ENCODE assay signal across 15 mouse cellular contexts in genomic region chr6:100613593-100614267, GRCm38 (mm10). TPM values are rescaled to one million over a fixed set of nuclear protein-coding genes. Genes with fewer than 3 reads are reported as not detected.
DNase-seq lines count a peak whose midpoint lies in the region; ATAC-seq lines count a peak whose summit lies in the region.
"Had no signal": no experiment of that assay in that cellular context is flagged by ENCODE, and none has a peak within 500 bp of the region (broad histone marks: within the 10 kb centered on the region; RNA-seq: fewer than 3 reads in every experiment).

No protein-coding gene starts in this region.

- no peak overlapping the region for H3K4me3 ChIP-seq in forebrain, embryonic 14.5 days (ENCODE audit: low read depth, low read length)
- H3K4me3 ChIP-seq in forebrain, embryonic 11.5 days (ENCODE audit: low read depth, low read length): no peak overlapping the region
- no peak overlapping the region for H3K4me3 ChIP-seq in neural tube, embryonic 15.5 days (replicated peaks)
- H3K4me3 ChIP-seq: limb, embryonic 12.5 days had no signal

- peak; percentile 37 for DNase-seq in forebrain, embryonic 14.5 days (ENCODE audit: low spot score)
- no peak for DNase-seq in forebrain, embryonic 11.5 days (ENCODE audit: low spot score)
- DNase-seq in neural tube, embryonic 10.5 days (ENCODE audit: extremely low spot score, low spot score): peak; percentile 27
- peak; percentile 24 for DNase-seq in lung, postnatal 10 days
- no peak for DNase-seq in right cerebral cortex, postnatal 10 days (ENCODE audit: low spot score in 2 of 2)
- no peak for DNase-seq in gastrocnemius, postnatal 25 days
- DNase-seq: adrenal gland, adult 2 months; B cell, adult 2 months; gastrocnemius, postnatal 14 days; kidney, adult 8-10 months; layer of hippocampus, postnatal 36 days; liver, postnatal 0 days had no signal

- H3K27me3 ChIP-seq in forebrain, embryonic 14.5 days (replicated peaks; ENCODE audit: control insufficient read depth, insufficient read depth, low read length): no peaks in the 10 kb centered on the region
- H3K27me3 ChIP-seq in forebrain, embryonic 11.5 days (ENCODE audit: control insufficient read depth, insufficient read depth, low read length): no peaks in the 10 kb centered on the region
- H3K27me3 ChIP-seq in neural tube, embryonic 15.5 days (replicated peaks): no peaks in the 10 kb centered on the region
- H3K27me3 ChIP-seq: limb, embryonic 12.5 days had no signal

- peak; percentile 46 for ATAC-seq in forebrain, embryonic 14.5 days
- no peak for ATAC-seq in forebrain, embryonic 11.5 days (replicated peaks; ENCODE audit: low FRiP score)
- no peak for ATAC-seq in neural tube, embryonic 15.5 days (ENCODE audit: low FRiP score)
- no peak for ATAC-seq in CD4-positive, CD25-positive, alpha-beta regulatory T cell, adult 4 months
- ATAC-seq: liver, postnatal 0 days had no signal

- 50% methylated on average over 6 of the region's 6 CpGs for WGBS in forebrain, embryonic 14.5 days
- WGBS in forebrain, embryonic 11.5 days: 68% methylated on average over 6 of the region's 6 CpGs
- WGBS in neural tube, embryonic 15.5 days: 32% methylated on average over 6 of the region's 6 CpGs

- H3K36me3 ChIP-seq in forebrain, embryonic 14.5 days (ENCODE audit: control insufficient read depth, insufficient read depth, low read length): no peaks in the 10 kb centered on the region
- H3K36me3 ChIP-seq in forebrain, embryonic 11.5 days (ENCODE audit: control insufficient read depth, insufficient read depth, low read length): no peaks in the 10 kb centered on the region
- no peaks in the 10 kb centered on the region for H3K36me3 ChIP-seq in neural tube, embryonic 15.5 days

- no peak overlapping the region for H3K27ac ChIP-seq in forebrain, embryonic 14.5 days (ENCODE audit: low read depth, low read length)
- no peak overlapping the region for H3K27ac ChIP-seq in forebrain, embryonic 11.5 days (ENCODE audit: low read depth, low read length)
- H3K27ac ChIP-seq in neural tube, embryonic 15.5 days (replicated peaks): no peak overlapping the region
- H3K27ac ChIP-seq: limb, embryonic 12.5 days had no signal

- H3K9ac ChIP-seq in forebrain, embryonic 14.5 days (ENCODE audit: low read length): no peak overlapping the region
- H3K9ac ChIP-seq in forebrain, embryonic 11.5 days (ENCODE audit: low read length): no peak overlapping the region
- H3K9ac ChIP-seq in neural tube, embryonic 15.5 days (replicated peaks): no peak overlapping the region
- H3K9ac ChIP-seq: limb, embryonic 12.5 days; liver, postnatal 0 days had no signal

- H3K4me2 ChIP-seq in forebrain, embryonic 14.5 days (ENCODE audit: low read length): no peak overlapping the region
- no peak overlapping the region for H3K4me2 ChIP-seq in forebrain, embryonic 11.5 days (ENCODE audit: low read depth, low read length, severe bottlenecking)
- H3K4me2 ChIP-seq in neural tube, embryonic 15.5 days: no peak overlapping the region
- H3K4me2 ChIP-seq: limb, embryonic 12.5 days had no signal

- H3K4me1 ChIP-seq in forebrain, embryonic 14.5 days (ENCODE audit: control insufficient read depth, insufficient read depth, low read length): peaks cover 6% of the 10 kb centered on the region; the same call in 1 of the 2 replicates
- no peaks in the 10 kb centered on the region for H3K4me1 ChIP-seq in forebrain, embryonic 11.5 days (replicated peaks; ENCODE audit: control insufficient read depth, insufficient read depth, low read length)
- H3K4me1 ChIP-seq in neural tube, embryonic 15.5 days: peaks cover 7% of the 10 kb centered on the region

- H3K9me3 ChIP-seq in forebrain, embryonic 14.5 days (replicated peaks; ENCODE audit: control insufficient read depth, low read length): no peaks in the 10 kb centered on the region
- no peaks in the 10 kb centered on the region for H3K9me3 ChIP-seq in forebrain, embryonic 11.5 days (ENCODE audit: control insufficient read depth, low read length)
- no peaks in the 10 kb centered on the region for H3K9me3 ChIP-seq in neural tube, embryonic 15.5 days (replicated peaks)
- H3K9me3 ChIP-seq: limb, embryonic 12.5 days had no signal

RNA-seq across cellular contexts. Expression of gene Shq1, which starts 57.2 kb away (rescaled TPM):
- polyA plus RNA-seq in forebrain, embryonic 14.5 days (2014; fragmentation: Nextera tagmentation; extraction: Ambion mirVana): 13.1 and 14.2 TPM in 2 replicates
- polyA plus RNA-seq in forebrain, embryonic 11.5 days (2014; fragmentation: Nextera tagmentation; extraction: Ambion mirVana): 17.6 and 19.2 TPM in 2 replicates
- polyA plus RNA-seq in neural tube, embryonic 15.5 days (2015; fragmentation: Nextera tagmentation; extraction: Ambion mirVana): 8.9 and 11.0 TPM in 2 replicates
- total RNA-seq in gastrocnemius, postnatal 25 days (2021): 1 to 10 TPM; 1.7 to 1.9 TPM
- 10 to 100 TPM; 10.0 to 11.7 TPM for polyA plus RNA-seq in CD4-positive, CD25-positive, alpha-beta regulatory T cell, adult 4 months (2017; shearing (Covaris generic))

Comparison
In these comparisons a context has a peak if more than half of its experiments do, and no peak if none do; other contexts are left out.
1. DNase-seq: peak in forebrain, embryonic 14.5 days (single experiment), neural tube, embryonic 10.5 days (single experiment) and lung, postnatal 10 days (single experiment); none in forebrain, embryonic 11.5 days (single experiment), right cerebral cortex, postnatal 10 days (0 of 2) and gastrocnemius, postnatal 25 days (single experiment).